Mouse (Mus musculus) lung, postnatal 4 days (tissue): ENCODE results near the gene Dnhd1.
A peak's percentile ranks its signal among the peaks of the same experiment; 100 is the strongest.

Experiments
- DNase-seq, 2 experiments: peaks; one replicate each; pipeline ENCODE4 v3.0.0; 2021

Dnhd1 gene

GRCm38 (mm10) chr7:105650639-105651435 is at the start of gene Dnhd1:
Gene Dnhd1 (plus strand): TSS chr7:105650827.
- DNase-seq, result peak; percentile 85 to 90

- DNase-seq, result peak; percentile 68 to 76
Observed at GRCm38 (mm10) chr7:105602860-105603623, 47.6 kb upstream of the Dnhd1 start.

GRCm38 (mm10) chr7:105608467-105608866 is 42.2 kb upstream of the Dnhd1 start:
- no peak for DNase-seq

- no peak for DNase-seq
Observed at GRCm38 (mm10) chr7:105611767-105612166, 38.9 kb upstream of the Dnhd1 start.

GRCm38 (mm10) chr7:105614400-105614799 is 36.2 kb upstream of the Dnhd1 start:
- no peak for DNase-seq

- DNase-seq, result no peak
Observed at GRCm38 (mm10) chr7:105615720-105616119, 34.9 kb upstream of the Dnhd1 start.

GRCm38 (mm10) chr7:105616561-105616960 is 34.1 kb upstream of the Dnhd1 start:
- no peak for DNase-seq

GRCm38 (mm10) chr7:105617810-105618209 is 32.8 kb upstream of the Dnhd1 start:
- DNase-seq, result no peak

- no peak for DNase-seq
Observed at GRCm38 (mm10) chr7:105619701-105620100, 30.9 kb upstream of the Dnhd1 start.

GRCm38 (mm10) chr7:105621053-105621452 is 29.6 kb upstream of the Dnhd1 start:
- peak; percentile 65 to 82 for DNase-seq

GRCm38 (mm10) chr7:105621646-105622292 is 28.9 kb upstream of the Dnhd1 start:
- DNase-seq, result peak; percentile 33 to 51

GRCm38 (mm10) chr7:105625397-105625796 is 25.2 kb upstream of the Dnhd1 start:
- peak; percentile 46 to 75 for DNase-seq

GRCm38 (mm10) chr7:105628633-105629032 is 22.0 kb upstream of the Dnhd1 start:
- peak; percentile 79 to 84 for DNase-seq

- peak in 1 of 2 experiments; percentile 35 for DNase-seq
Observed at GRCm38 (mm10) chr7:105632551-105632972, 18.1 kb upstream of the Dnhd1 start.

GRCm38 (mm10) chr7:105633127-105633800 is 17.4 kb upstream of the Dnhd1 start, which contains the start of gene Trim3:
Gene Trim3 (minus strand): TSS chr7:105633571.
- peak; percentile 94 for DNase-seq

- no peak for DNase-seq
Observed at GRCm38 (mm10) chr7:105633801-105634135, 16.9 kb upstream of the Dnhd1 start.

GRCm38 (mm10) chr7:105634272-105634920 is 16.2 kb upstream of the Dnhd1 start:
- no peak for DNase-seq

- DNase-seq, result no peak
Observed at GRCm38 (mm10) chr7:105635726-105636125, 14.9 kb upstream of the Dnhd1 start.

GRCm38 (mm10) chr7:105638776-105639175 is 11.9 kb upstream of the Dnhd1 start:
- no peak for DNase-seq

- DNase-seq, result no peak
Observed at GRCm38 (mm10) chr7:105639304-105639703, 11.3 kb upstream of the Dnhd1 start.

GRCm38 (mm10) chr7:105639756-105640155 is 10.9 kb upstream of the Dnhd1 start, which contains the start of gene Timm10b:
Gene Timm10b (plus strand): TSS chr7:105640056.
- DNase-seq, result no peak

GRCm38 (mm10) chr7:105640233-105640893 is 10.3 kb upstream of the Dnhd1 start, which contains the start of the genes Arfip2 and Gm45799:
Gene Arfip2 (minus strand): TSS chr7:105640416.
Gene Gm45799 (plus strand): TSS chr7:105640552.
- peak; percentile 98 for DNase-seq
